Mouse (Mus musculus) ES-Bruce4 (cell line): ENCODE measurements around the gene Lrch2. TPM values are rescaled to one million over a fixed set of nuclear protein-coding genes. Genes with fewer than 3 reads are reported as not detected.

Experiments used
- H3K27ac ChIP-seq: 2 replicates; pipeline ENCODE4 v1.5.1; 2012; ENCODE audit warnings: low read length, inconsistent platforms; ENCODE audit not compliant: insufficient read depth
- H3K27me3 ChIP-seq: 2 replicates; pipeline ENCODE4 v1.6.1; 2012; ENCODE audit warnings: mild to moderate bottlenecking, low read length, inconsistent platforms; ENCODE audit not compliant: control insufficient read depth, poor library complexity, insufficient read depth, severe bottlenecking
- H3K36me3 ChIP-seq: 2 replicates; pipeline ENCODE4 v1.6.1; 2012; ENCODE audit warnings: inconsistent platforms, mild to moderate bottlenecking, low read length, moderate library complexity; ENCODE audit not compliant: control insufficient read depth, poor library complexity, insufficient read depth, severe bottlenecking
- H3K4me1 ChIP-seq: one replicate; pipeline ENCODE4 v1.8.1; 2011; ENCODE audit warnings: low read length; ENCODE audit not compliant: control insufficient read depth, insufficient read depth
- H3K4me3 ChIP-seq: 2 replicates; pipeline ENCODE4 v1.5.1; 2011; ENCODE audit warnings: low read depth, mild to moderate bottlenecking, low read length
- H3K9ac ChIP-seq: 2 replicates; pipeline ENCODE4 v1.6.1; 2012; ENCODE audit warnings: low read depth, mild to moderate bottlenecking, inconsistent platforms; ENCODE audit not compliant: poor library complexity, severe bottlenecking
- H3K9me3 ChIP-seq: replicated peaks from 2 replicates; pipeline ENCODE4 v1.6.1; 2012; ENCODE audit warnings: mild to moderate bottlenecking, low read length, inconsistent platforms; ENCODE audit not compliant: control insufficient read depth, poor library complexity, insufficient read depth, severe bottlenecking
- CTCF ChIP-seq: IDR thresholded peaks from one replicate; pipeline ENCODE4 v1.8.1; 2011; ENCODE audit warnings: low read depth, low read length
- EP300 ChIP-seq: IDR thresholded peaks from 2 replicates; pipeline ENCODE4 v1.6.1; 2011; ENCODE audit warnings: low read depth, low read length; ENCODE audit not compliant: insufficient read depth
- POLR2A ChIP-seq: IDR thresholded peaks from one replicate; pipeline ENCODE4 v1.8.1; 2011; ENCODE audit warnings: low read length; ENCODE audit not compliant: insufficient read depth
- polyA plus RNA-seq: library from polyadenylated mRNA; stranded (reverse); fragments of >200 nt; gene quantifications from 2 replicates; pipeline ENCODE4 v1.2.4, GENCODE M21; 2011; ENCODE audit warnings: low read depth; ENCODE audit not compliant: missing spikeins, insufficient read depth, insufficient read length

Lrch2 gene
- polyA plus RNA-seq, 1 experiment, result 15.9 TPM

DNA sequence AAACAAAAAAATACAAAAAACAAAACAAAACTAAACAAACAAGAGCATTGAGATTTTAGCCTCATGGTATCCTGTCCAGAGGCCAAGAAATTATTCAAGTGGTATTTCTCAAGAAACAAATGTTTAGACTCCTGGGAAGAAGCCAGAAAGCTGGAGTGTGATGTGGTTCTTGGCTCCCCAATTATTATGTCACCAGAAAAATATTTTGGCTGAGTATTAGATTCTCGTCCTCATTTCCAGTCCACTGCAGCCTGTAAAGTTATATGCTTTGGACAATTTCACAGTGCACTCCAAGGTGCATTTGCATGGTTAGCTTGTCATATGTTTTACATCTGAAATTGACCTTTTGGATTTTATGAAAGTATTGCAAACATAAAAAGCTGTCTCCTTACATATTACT is 124.1 kb downstream of the Lrch2 start:
- H3K27ac ChIP-seq, result no peak overlapping the region
- no peaks in the 10 kb centered on the region for H3K36me3 ChIP-seq
- no peaks in the 10 kb centered on the region for H3K9me3 ChIP-seq
- H3K27me3 ChIP-seq, result no peaks in the 10 kb centered on the region
- TF ChIP-seq EP300 (no peak), CTCF (no peak), POLR2A (no peak)
- no peak overlapping the region for H3K9ac ChIP-seq
- no peaks in the 10 kb centered on the region for H3K4me1 ChIP-seq
- no peak overlapping the region for H3K4me3 ChIP-seq

DNA sequence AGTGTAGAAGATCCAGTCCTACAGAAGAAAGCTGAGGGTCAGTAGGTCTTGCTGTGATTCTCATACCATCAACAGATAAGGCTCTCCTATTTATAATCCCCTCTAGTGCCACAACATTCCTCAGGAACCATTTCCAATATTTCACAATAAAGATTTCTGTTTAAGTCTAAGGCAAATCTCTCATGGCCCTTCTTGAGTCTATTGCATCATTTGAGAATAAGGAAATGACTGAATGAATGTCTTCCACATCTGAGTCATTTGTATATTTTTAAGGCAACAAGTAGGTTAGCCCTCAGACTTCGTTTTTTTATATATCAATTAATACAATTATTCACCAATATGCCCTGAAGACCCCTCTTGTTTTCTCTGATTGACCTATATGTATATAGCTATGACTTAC is 124.8 kb downstream of the Lrch2 start, which contains the start of gene Il13ra2:
Il13ra2 (minus strand) TSS at position 64 of the 400 bp plus-strand sequence.
- Histone ChIP-seq H3K4me1 (no peaks in the 10 kb centered on the region), H3K27ac (no peak within 1 kb of the TSS), H3K9ac (no peak within 1 kb of the TSS), H3K9me3 (no peaks in the 10 kb centered on the region), H3K36me3 (no peaks in the 10 kb centered on the region), H3K4me3 (no peak within 1 kb of the TSS), H3K27me3 (no peaks in the 10 kb centered on the region)
- no peak for TF ChIP-seq EP300
- no peak for TF ChIP-seq CTCF
- TF ChIP-seq POLR2A, result no peak

Other genes with a start within 250 kb of the Lrch2 start
- gene Il13ra2, start 124.9 kb downstream of the Lrch2 start, polyA plus RNA-seq, result not detected in 2 replicates
- not detected in 2 replicates for gene Vmn1r239-ps, start 100.4 kb downstream of the Lrch2 start, polyA plus RNA-seq
- not detected in 2 replicates for gene Gm15128, start 211.9 kb upstream of the Lrch2 start, polyA plus RNA-seq